Mouse (Mus musculus): ENCODE results near the gene Casp3. TPM values are rescaled to one million over a fixed set of nuclear protein-coding genes. Genes with fewer than 3 reads are reported as not detected.

Casp3 gene
- polyA plus RNA-seq, 1 experiment from 2014 or later: 65.4 TPM

DNA sequence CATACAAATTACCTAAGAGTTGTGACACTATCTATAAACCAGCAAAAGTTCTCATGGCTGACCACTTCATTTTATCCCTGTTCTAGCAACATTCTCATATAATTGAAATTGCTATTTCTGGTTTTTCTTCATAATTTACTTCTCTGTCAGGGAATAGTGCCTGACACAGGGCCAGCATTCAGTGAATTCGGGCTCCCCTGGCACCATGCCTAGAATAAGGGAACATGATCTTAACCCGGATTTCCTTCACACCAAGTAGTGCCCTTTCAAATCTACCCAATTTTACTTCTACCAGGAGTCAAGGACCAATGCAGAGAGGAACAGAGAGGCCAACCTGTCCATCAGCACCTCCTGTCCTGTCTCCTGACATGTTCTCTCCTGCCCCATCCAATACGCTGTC, 31.5 kb upstream of the Casp3 start:
- no peak overlapping the region for H3K4me2 ChIP-seq (ENCODE audit: low read depth, low read length)
- ATAC-seq (ENCODE audit: insufficient read depth, low FRiP score): no peak

DNA sequence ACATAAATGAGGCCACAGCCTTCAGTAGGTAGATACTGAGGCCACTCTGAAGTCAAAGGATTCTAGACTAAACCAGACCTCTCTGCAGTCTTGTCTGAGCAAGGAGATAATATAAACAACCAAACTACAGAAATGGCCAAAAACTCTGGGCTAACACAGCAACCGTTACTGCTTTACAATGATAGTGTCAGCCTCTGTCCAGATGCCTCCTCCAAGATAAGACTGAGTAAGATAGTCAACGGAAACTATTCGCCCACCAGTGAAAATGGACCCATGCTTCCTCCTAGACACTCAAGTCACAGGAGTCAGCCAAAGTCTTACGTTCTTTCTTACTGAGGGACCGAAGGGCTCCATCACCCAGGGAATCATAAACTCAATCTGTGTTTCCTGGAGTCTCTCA, 29.2 kb upstream of the Casp3 start:
- H3K4me2 ChIP-seq (ENCODE audit: low read depth, low read length): no peak overlapping the region
- no peaks in the 10 kb centered on the region for H3K4me1 ChIP-seq (ENCODE audit: control insufficient read depth, insufficient read depth, low read length)

More for the DNA sequence above, 31.5 kb upstream of the Casp3 start:
- no peaks in the 10 kb centered on the region for H3K9me3 ChIP-seq (replicated peaks; ENCODE audit: control insufficient read depth, low read length)
- H3K4me3 ChIP-seq (replicated peaks; ENCODE audit: low read length): no peak overlapping the region
- H3K36me3 ChIP-seq (ENCODE audit: control insufficient read depth, insufficient read depth, low read length): no peaks in the 10 kb centered on the region
- H3K27me3 ChIP-seq (ENCODE audit: control insufficient read depth, insufficient read depth, low read length): no peaks in the 10 kb centered on the region
- no peaks in the 10 kb centered on the region for H3K4me1 ChIP-seq (ENCODE audit: control insufficient read depth, insufficient read depth, low read length)
- 70% methylated on average over 3 of the region's 3 CpGs for WGBS
- no peak overlapping the region for H3K27ac ChIP-seq (ENCODE audit: low read length)
- no peak overlapping the region for H3K9ac ChIP-seq (ENCODE audit: low read length)

DNA sequence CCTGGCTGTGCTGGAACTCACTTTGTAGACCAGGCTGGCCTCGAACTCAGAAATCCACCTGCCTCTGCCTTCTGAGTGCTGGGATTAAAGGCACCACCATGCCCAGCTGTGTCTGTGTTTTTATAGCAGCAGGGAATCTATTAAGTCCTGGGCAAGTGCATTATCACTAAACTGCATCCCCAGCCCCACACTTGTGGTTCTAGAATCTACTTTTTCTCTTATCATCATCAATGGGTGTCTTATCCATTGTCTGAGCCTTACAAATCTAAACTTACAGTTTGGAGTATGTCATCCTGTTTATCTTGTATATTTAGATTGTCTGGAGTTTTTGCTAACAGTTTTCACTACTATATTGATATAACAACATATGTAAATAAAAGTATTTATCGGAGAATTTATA, 28.4 kb upstream of the Casp3 start:
- no peaks in the 10 kb centered on the region for H3K4me1 ChIP-seq (ENCODE audit: control insufficient read depth, insufficient read depth, low read length)
- no peaks in the 10 kb centered on the region for H3K9me3 ChIP-seq (replicated peaks; ENCODE audit: control insufficient read depth, low read length)
- H3K27me3 ChIP-seq (ENCODE audit: control insufficient read depth, insufficient read depth, low read length): no peaks in the 10 kb centered on the region
- H3K4me3 ChIP-seq (replicated peaks; ENCODE audit: low read length): no peak overlapping the region
- H3K36me3 ChIP-seq (ENCODE audit: control insufficient read depth, insufficient read depth, low read length): no peaks in the 10 kb centered on the region
- H3K9ac ChIP-seq (ENCODE audit: low read length): no peak overlapping the region
- no peak overlapping the region for H3K4me2 ChIP-seq (ENCODE audit: low read depth, low read length)
- WGBS: 88% methylated on average over 2 of the region's 2 CpGs
- ATAC-seq (ENCODE audit: insufficient read depth, low FRiP score): no peak
- no peak overlapping the region for H3K27ac ChIP-seq (ENCODE audit: low read length)

More for the DNA sequence above, 29.2 kb upstream of the Casp3 start:
- Histone ChIP-seq H3K9me3 (replicated peaks; ENCODE audit: control insufficient read depth, low read length) (no peaks in the 10 kb centered on the region), H3K4me3 (replicated peaks; ENCODE audit: low read length) (no peak overlapping the region), H3K36me3 (ENCODE audit: control insufficient read depth, insufficient read depth, low read length) (no peaks in the 10 kb centered on the region), H3K27ac (ENCODE audit: low read length) (no peak overlapping the region), H3K9ac (ENCODE audit: low read length) (no peak overlapping the region), H3K27me3 (ENCODE audit: control insufficient read depth, insufficient read depth, low read length) (no peaks in the 10 kb centered on the region)
- no peak for ATAC-seq (ENCODE audit: insufficient read depth, low FRiP score)
- 81% methylated on average over 5 of the region's 5 CpGs for WGBS

DNA sequence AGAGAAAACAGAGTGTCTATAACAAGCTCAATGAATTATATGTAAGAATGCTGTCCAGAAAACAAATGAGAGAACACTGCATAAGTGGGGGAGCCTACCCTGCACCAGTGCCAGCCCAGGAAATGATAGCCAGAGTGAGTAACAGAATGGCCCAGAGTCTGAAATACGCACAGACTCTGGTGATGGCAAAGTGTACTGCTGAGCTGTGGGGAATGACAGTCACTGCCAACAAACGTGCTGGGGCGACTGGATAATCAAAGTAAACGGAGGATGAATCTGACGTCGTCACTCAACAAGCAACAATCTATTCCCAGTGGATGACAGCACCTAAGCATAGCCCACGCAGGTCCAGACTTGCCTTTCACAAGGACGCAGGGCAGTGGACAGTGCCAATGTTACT, 24.0 kb upstream of the Casp3 start:
- Histone ChIP-seq H3K4me2 (ENCODE audit: low read depth, low read length) (no peak overlapping the region), H3K27ac (ENCODE audit: low read length) (no peak overlapping the region), H3K9me3 (replicated peaks; ENCODE audit: control insufficient read depth, low read length) (no peaks in the 10 kb centered on the region), H3K36me3 (ENCODE audit: control insufficient read depth, insufficient read depth, low read length) (no peaks in the 10 kb centered on the region), H3K4me1 (ENCODE audit: control insufficient read depth, insufficient read depth, low read length) (no peaks in the 10 kb centered on the region), H3K9ac (ENCODE audit: low read length) (no peak overlapping the region), H3K4me3 (replicated peaks; ENCODE audit: low read length) (no peak overlapping the region), H3K27me3 (ENCODE audit: control insufficient read depth, insufficient read depth, low read length) (no peaks in the 10 kb centered on the region)
- no peak for ATAC-seq (ENCODE audit: insufficient read depth, low FRiP score)
- WGBS: 75% methylated on average over 8 of the region's 8 CpGs

DNA sequence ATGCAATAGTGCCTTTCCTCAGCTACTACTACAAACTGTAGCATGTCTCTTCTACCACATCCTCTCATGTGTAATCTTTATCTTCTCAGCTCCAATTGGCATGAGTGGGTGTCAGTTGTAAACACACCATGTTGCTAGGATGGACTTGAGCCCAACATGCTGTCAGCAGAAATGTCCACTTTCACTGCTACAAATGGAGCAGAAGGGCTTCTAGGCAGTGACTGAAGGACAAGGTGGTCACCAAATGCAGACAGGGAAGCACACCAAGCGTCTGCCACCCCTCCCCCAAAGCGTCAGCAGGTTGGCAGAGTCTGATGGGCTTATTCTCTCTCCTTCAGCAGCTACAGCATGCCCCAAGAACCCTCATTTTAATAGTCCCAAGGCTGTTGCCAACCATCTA, 23.3 kb upstream of the Casp3 start:
- ATAC-seq (ENCODE audit: insufficient read depth, low FRiP score): no peak
- Histone ChIP-seq H3K9me3 (replicated peaks; ENCODE audit: control insufficient read depth, low read length) (no peaks in the 10 kb centered on the region), H3K9ac (ENCODE audit: low read length) (no peak overlapping the region), H3K4me3 (replicated peaks; ENCODE audit: low read length) (no peak overlapping the region), H3K36me3 (ENCODE audit: control insufficient read depth, insufficient read depth, low read length) (no peaks in the 10 kb centered on the region), H3K4me2 (ENCODE audit: low read depth, low read length) (no peak overlapping the region), H3K27me3 (ENCODE audit: control insufficient read depth, insufficient read depth, low read length) (no peaks in the 10 kb centered on the region), H3K4me1 (ENCODE audit: control insufficient read depth, insufficient read depth, low read length) (no peaks in the 10 kb centered on the region), H3K27ac (ENCODE audit: low read length) (no peak overlapping the region)
- 85% methylated on average over 2 of the region's 2 CpGs for WGBS

DNA sequence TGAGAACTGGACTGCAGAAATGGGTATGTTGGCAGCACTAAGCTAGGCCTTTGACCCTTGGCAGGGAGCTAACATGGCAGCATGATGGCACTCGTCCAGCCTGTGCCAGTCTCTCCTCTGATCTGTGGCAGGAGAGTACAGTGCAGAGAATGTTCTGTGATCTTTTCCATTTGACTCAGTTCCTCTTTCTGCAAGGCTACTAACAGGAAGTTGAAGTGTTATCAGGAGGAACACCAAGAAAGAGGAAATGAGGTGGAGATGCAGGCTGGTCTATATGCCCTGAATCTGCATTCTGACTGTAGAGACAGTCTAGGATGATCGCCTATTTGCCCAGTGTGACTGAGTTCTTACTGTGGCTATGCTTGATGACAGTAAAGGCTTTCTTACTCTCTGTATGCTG, 21.5 kb upstream of the Casp3 start:
- Histone ChIP-seq H3K9me3 (replicated peaks; ENCODE audit: control insufficient read depth, low read length) (no peaks in the 10 kb centered on the region), H3K4me2 (ENCODE audit: low read depth, low read length) (no peak overlapping the region), H3K27ac (ENCODE audit: low read length) (no peak overlapping the region), H3K9ac (ENCODE audit: low read length) (no peak overlapping the region), H3K4me3 (replicated peaks; ENCODE audit: low read length) (no peak overlapping the region), H3K4me1 (ENCODE audit: control insufficient read depth, insufficient read depth, low read length) (no peaks in the 10 kb centered on the region), H3K27me3 (ENCODE audit: control insufficient read depth, insufficient read depth, low read length) (no peaks in the 10 kb centered on the region), H3K36me3 (ENCODE audit: control insufficient read depth, insufficient read depth, low read length) (no peaks in the 10 kb centered on the region)
- ATAC-seq (ENCODE audit: insufficient read depth, low FRiP score): no peak
- 88% methylated on average over 2 of the region's 2 CpGs for WGBS

DNA sequence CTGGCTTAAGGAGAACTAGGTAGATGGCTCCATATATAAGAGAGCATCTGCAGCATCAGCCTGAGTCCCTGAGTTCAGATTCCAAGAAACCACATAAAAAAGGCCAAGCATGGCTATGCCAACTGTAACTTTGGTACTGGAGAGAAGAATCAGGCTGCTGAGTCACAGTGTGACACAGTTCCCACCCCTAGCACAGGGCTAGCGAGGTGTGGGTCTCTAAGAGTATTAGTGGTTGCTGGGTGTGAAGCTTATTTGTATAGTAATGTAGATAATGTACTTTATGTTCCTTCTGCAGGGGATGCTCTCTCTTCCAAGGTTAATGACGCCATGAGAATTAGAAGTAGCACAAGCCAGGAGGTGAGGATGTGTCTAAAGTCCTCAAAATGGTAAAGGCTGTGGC, 20.6 kb upstream of the Casp3 start:
- WGBS: 78% methylated on average over 2 of the region's 2 CpGs
- Histone ChIP-seq H3K4me2 (ENCODE audit: low read depth, low read length) (no peak overlapping the region), H3K9ac (ENCODE audit: low read length) (no peak overlapping the region), H3K27me3 (ENCODE audit: control insufficient read depth, insufficient read depth, low read length) (no peaks in the 10 kb centered on the region), H3K4me1 (ENCODE audit: control insufficient read depth, insufficient read depth, low read length) (no peaks in the 10 kb centered on the region; the same call in 1 of the 2 replicates), H3K27ac (ENCODE audit: low read length) (no peak overlapping the region), H3K36me3 (ENCODE audit: control insufficient read depth, insufficient read depth, low read length) (no peaks in the 10 kb centered on the region), H3K9me3 (replicated peaks; ENCODE audit: control insufficient read depth, low read length) (no peaks in the 10 kb centered on the region), H3K4me3 (replicated peaks; ENCODE audit: low read length) (no peak overlapping the region)
- ATAC-seq (ENCODE audit: insufficient read depth, low FRiP score): no peak

DNA sequence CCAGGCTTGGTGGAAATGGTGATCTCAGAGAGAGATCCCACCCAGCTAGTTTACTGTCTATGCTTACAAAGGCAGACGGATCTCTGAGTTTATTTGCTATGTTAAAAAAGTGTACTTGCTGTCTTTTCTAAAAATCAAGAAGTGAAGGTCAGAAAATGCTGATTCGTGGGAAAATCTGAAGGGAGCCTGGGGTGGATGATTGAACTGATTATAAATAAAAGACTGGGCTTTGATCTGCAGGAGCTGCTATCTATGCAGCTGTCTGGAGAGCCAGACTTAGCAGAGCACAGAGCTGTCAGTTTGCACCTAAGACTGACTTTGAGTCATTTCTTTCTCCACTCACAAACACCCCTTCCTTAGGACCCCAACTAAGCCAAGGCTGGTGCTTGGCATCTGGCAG, 19.7 kb upstream of the Casp3 start:
- no peaks in the 10 kb centered on the region for H3K9me3 ChIP-seq (replicated peaks; ENCODE audit: control insufficient read depth, low read length)
- H3K4me3 ChIP-seq (replicated peaks; ENCODE audit: low read length): no peak overlapping the region
- H3K4me2 ChIP-seq (ENCODE audit: low read depth, low read length): no peak overlapping the region
- H3K27me3 ChIP-seq (ENCODE audit: control insufficient read depth, insufficient read depth, low read length): no peaks in the 10 kb centered on the region
- no peaks in the 10 kb centered on the region; the same call in 1 of the 2 replicates for H3K4me1 ChIP-seq (ENCODE audit: control insufficient read depth, insufficient read depth, low read length)
- 41% methylated on average over 2 of the region's 2 CpGs for WGBS
- no peaks in the 10 kb centered on the region for H3K36me3 ChIP-seq (ENCODE audit: control insufficient read depth, insufficient read depth, low read length)
- H3K9ac ChIP-seq (ENCODE audit: low read length): no peak overlapping the region
- ATAC-seq (ENCODE audit: insufficient read depth, low FRiP score): no peak
- no peak overlapping the region for H3K27ac ChIP-seq (ENCODE audit: low read length)

DNA sequence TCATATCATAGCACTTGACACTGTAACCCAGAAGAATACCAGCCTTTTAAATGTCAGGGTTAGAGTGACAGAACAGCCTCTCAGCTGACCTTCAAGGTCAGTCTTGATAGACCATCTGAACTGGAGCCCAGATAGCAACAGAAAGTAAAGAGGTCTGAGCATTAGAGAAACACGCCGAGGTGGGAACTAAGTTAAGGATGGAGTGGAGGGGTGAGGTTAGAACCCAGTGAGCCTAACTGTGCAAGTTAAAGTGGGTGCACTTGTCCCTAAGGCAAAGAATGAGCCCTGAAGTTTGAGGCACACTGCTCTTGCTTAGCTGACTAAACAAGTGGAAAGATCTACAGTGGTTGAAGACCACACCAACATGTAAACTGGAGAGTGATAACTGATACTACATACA, 19.0 kb upstream of the Casp3 start:
- no peaks in the 10 kb centered on the region for H3K27me3 ChIP-seq (ENCODE audit: control insufficient read depth, insufficient read depth, low read length)
- whole genome bisulfite sequencing: 78% methylated on average over 2 of the region's 2 CpGs
- H3K9me3 ChIP-seq (replicated peaks; ENCODE audit: control insufficient read depth, low read length): no peaks in the 10 kb centered on the region
- H3K36me3 ChIP-seq (ENCODE audit: control insufficient read depth, insufficient read depth, low read length): no peaks in the 10 kb centered on the region
- H3K9ac ChIP-seq (ENCODE audit: low read length): no peak overlapping the region
- ATAC-seq (ENCODE audit: insufficient read depth, low FRiP score): no peak
- H3K4me1 ChIP-seq (ENCODE audit: control insufficient read depth, insufficient read depth, low read length): no peaks in the 10 kb centered on the region; the same call in 1 of the 2 replicates
- no peak overlapping the region for H3K4me3 ChIP-seq (replicated peaks; ENCODE audit: low read length)
- no peak overlapping the region for H3K27ac ChIP-seq (ENCODE audit: low read length)
- H3K4me2 ChIP-seq (ENCODE audit: low read depth, low read length): no peak overlapping the region

DNA sequence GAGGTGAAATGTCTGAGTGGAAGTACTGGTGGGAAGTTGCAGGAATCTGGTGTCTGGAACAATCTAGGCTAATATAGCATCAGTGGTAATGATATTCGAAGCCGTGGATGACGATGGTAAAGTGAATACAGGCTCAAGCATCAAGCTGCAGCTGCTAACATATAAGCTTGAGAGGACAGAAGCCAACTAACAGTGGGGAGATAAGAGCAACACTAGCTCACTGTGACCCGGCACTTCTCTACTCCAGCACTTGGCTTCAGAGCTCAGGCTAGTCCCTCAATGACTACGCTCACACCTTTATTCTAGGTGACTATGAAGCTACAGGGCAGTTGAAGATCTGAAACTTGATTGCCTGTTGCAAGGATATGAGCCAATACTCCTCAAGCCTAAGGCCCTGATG, 18.3 kb upstream of the Casp3 start:
- no peak overlapping the region for H3K27ac ChIP-seq (ENCODE audit: low read length)
- H3K27me3 ChIP-seq (ENCODE audit: control insufficient read depth, insufficient read depth, low read length): no peaks in the 10 kb centered on the region
- 92% methylated on average over 5 of the region's 5 CpGs for WGBS
- no peaks in the 10 kb centered on the region for H3K36me3 ChIP-seq (ENCODE audit: control insufficient read depth, insufficient read depth, low read length)
- H3K4me1 ChIP-seq (ENCODE audit: control insufficient read depth, insufficient read depth, low read length): no peaks in the 10 kb centered on the region; the same call in 1 of the 2 replicates
- H3K4me3 ChIP-seq (replicated peaks; ENCODE audit: low read length): no peak overlapping the region
- H3K4me2 ChIP-seq (ENCODE audit: low read depth, low read length): no peak overlapping the region
- no peak overlapping the region for H3K9ac ChIP-seq (ENCODE audit: low read length)
- ATAC-seq (ENCODE audit: insufficient read depth, low FRiP score): no peak
- no peaks in the 10 kb centered on the region for H3K9me3 ChIP-seq (replicated peaks; ENCODE audit: control insufficient read depth, low read length)
